Comparison of ENCODE assay signal across 8 mouse cellular contexts in genomic region chr19:41313663-41314062, GRCm38 (mm10). TPM values are rescaled to one million over a fixed set of nuclear protein-coding genes. Genes with fewer than 3 reads are reported as not detected.
DNase-seq lines count a peak whose midpoint lies in the region; TF ChIP-seq lines count a peak whose summit lies in the region.

No protein-coding gene starts in this region.

- peak; percentile 15 for DNase-seq in gastrocnemius, postnatal 10 days
- DNase-seq in gastrocnemius, postnatal 36 days: no peak
- DNase-seq in 3T3-L1 (ENCODE audit: low read depth, low spot score) (peak; percentile 55), MEL (ENCODE audit: low read depth, low spot score) (peak; percentile 73)
- DNase-seq in induced T-regulatory cell, adult 2 months (ENCODE audit: low read depth): peak; percentile 81
- DNase-seq in urinary bladder, postnatal 25 days (ENCODE audit: low spot score): no peak
- DNase-seq in adrenal gland, postnatal 4 days (ENCODE audit: low spot score in 2 of 2): no peak
- no peak for DNase-seq in adrenal gland, adult 2 months

- peak; percentile 58 for TF ChIP-seq RAD21 in MEL (IDR thresholded peaks at IDR 0.05; ENCODE audit: low read depth, low read length)

- H3K9ac ChIP-seq in MEL (ENCODE audit: control insufficient read depth, low read depth, low read length, poor library complexity, severe bottlenecking): no peak overlapping the region

- intact Hi-C loops in gastrocnemius, postnatal 36 days (cut with DNase I): loop anchor here (10.0 kb wide), 1 partner anchor 321 kb away; no protein-coding TSS in a partner anchor

- H3K27me3 ChIP-seq in MEL (ENCODE audit: control insufficient read depth in 1 of 2, insufficient read depth in 2 of 2, low read length in 2 of 2): no peaks in the 10 kb centered on the region

- H3K9me3 ChIP-seq in MEL (replicated peaks; ENCODE audit: insufficient read depth, low read length): no peaks in the 10 kb centered on the region

- no peaks in the 10 kb centered on the region for H3K79me2 ChIP-seq in MEL (ENCODE audit: control insufficient read depth, insufficient read depth, low read length, poor library complexity)

- no peak overlapping the region for H3K4me3 ChIP-seq in MEL (ENCODE audit: control insufficient read depth in 1 of 2, insufficient read depth in 1 of 2, low read depth in 2 of 2, low read length in 2 of 2)

- TF ChIP-seq CTCF in MEL (IDR thresholded peaks at IDR 0.05 in 2 of 3, conservative IDR thresholded peaks at IDR 0.05 in 1 of 3; ENCODE audit: control insufficient read depth in 1 of 3, insufficient read depth in 1 of 3, low read depth in 2 of 3, low read length in 3 of 3, poor library complexity in 1 of 3, severe bottlenecking in 1 of 3): peak; percentile 76 to 86 (median 82)

- peaks cover 0 to 14% of the 10 kb centered on the region in 2 experiments; a peak in 2 of 4 replicates for H3K36me3 ChIP-seq in MEL (ENCODE audit: control insufficient read depth in 1 of 2, insufficient read depth in 2 of 2, low read length in 2 of 2)

- no peak for TF ChIP-seq POLR2A in MEL (IDR thresholded peaks at IDR 0.05; ENCODE audit: control insufficient read depth in 1 of 2, insufficient read depth in 1 of 2, low read depth in 1 of 2, low read length in 2 of 2, poor library complexity in 1 of 2)

- TF ChIP-seq EP300 in MEL (IDR thresholded peaks at IDR 0.05; ENCODE audit: low read depth in 1 of 2, low read length in 2 of 2): no peak

- peaks cover 4 to 12% of the 10 kb centered on the region in 2 experiments; a peak in 3 of 4 replicates for H3K4me1 ChIP-seq in MEL (ENCODE audit: control insufficient read depth in 1 of 2, insufficient read depth in 2 of 2, low read length in 2 of 2)

- H3K27ac ChIP-seq in MEL (ENCODE audit: control insufficient read depth, low read depth, low read length): no peak overlapping the region

TF ChIP-seq in MEL, 35 proteins besides CTCF, POLR2A, EP300 and RAD21:
- TF ChIP-seq MAX (IDR thresholded peaks at IDR 0.05; ENCODE audit: low read length) (no peak), SIN3A (IDR thresholded peaks at IDR 0.05; ENCODE audit: low read length) (no peak), SMC3 (IDR thresholded peaks at IDR 0.05; ENCODE audit: low read depth, low read length) (peak; percentile 76), JUND (IDR thresholded peaks at IDR 0.05; ENCODE audit: low read depth, low read length) (no peak), ZMIZ1 (IDR thresholded peaks at IDR 0.05; ENCODE audit: low read depth, low read length) (no peak), CHD1 (IDR thresholded peaks at IDR 0.05; ENCODE audit: low read depth, low read length) (no peak), ELF1 (IDR thresholded peaks at IDR 0.05; ENCODE audit: low read depth, low read length) (no peak), GABPA (IDR thresholded peaks at IDR 0.05; ENCODE audit: low read depth, low read length) (no peak), KAT2A (conservative IDR thresholded peaks at IDR 0.05; ENCODE audit: low read depth, low read length) (no peak), MYB (IDR thresholded peaks at IDR 0.05; ENCODE audit: low read depth, low read length) (no peak), ZNF384 (IDR thresholded peaks at IDR 0.05; ENCODE audit: low read depth, low read length) (no peak), ZC3H11A (IDR thresholded peaks at IDR 0.05; ENCODE audit: low read depth, low read length) (peak; percentile 55; the same call in 1 of the 2 replicates), MAZ (IDR thresholded peaks at IDR 0.05; ENCODE audit: low read depth, low read length) (0 out of 2 replicates have a peak, but pooled peaks have one; percentile 60), POLR2AphosphoS5 (IDR thresholded peaks at IDR 0.05; ENCODE audit: borderline replicate concordance, low read depth, low read length) (no peak), MAFK (IDR thresholded peaks at IDR 0.05; ENCODE audit: borderline replicate concordance, low read depth, low read length) (no peak), E2F4 (IDR thresholded peaks at IDR 0.05; ENCODE audit: borderline replicate concordance, low read depth, low read length) (no peak), TBP (IDR thresholded peaks at IDR 0.05; ENCODE audit: low read depth, low read length) (no peak), GATA1 (IDR thresholded peaks at IDR 0.05; ENCODE audit: low read depth, low read length) (no peak), MYC (IDR thresholded peaks at IDR 0.05; ENCODE audit: low read depth, low read length) (no peak), USF1 (IDR thresholded peaks at IDR 0.05; ENCODE audit: low read depth, low read length) (no peak), TCF12 (IDR thresholded peaks at IDR 0.05; ENCODE audit: low read depth, low read length) (no peak), NRF1 (IDR thresholded peaks at IDR 0.05; ENCODE audit: insufficient read depth, low read depth, low read length, poor library complexity, severe bottlenecking) (no peak), CHD2 (IDR thresholded peaks at IDR 0.05; ENCODE audit: low read length) (no peak), POLR2AphosphoS2 (IDR thresholded peaks at IDR 0.05; ENCODE audit: low read length) (no peak), MEF2A (IDR thresholded peaks at IDR 0.05; ENCODE audit: extremely low read depth, insufficient replicate concordance, low read depth, low read length, poor library complexity, severe bottlenecking) (no peak), ZKSCAN1 (IDR thresholded peaks at IDR 0.05; ENCODE audit: low read depth, low read length) (no peak), MXI1 (IDR thresholded peaks at IDR 0.05; ENCODE audit: low read depth, low read length) (no peak), USF2 (IDR thresholded peaks at IDR 0.05; ENCODE audit: borderline replicate concordance in 1 of 2, insufficient read depth in 1 of 2, low read depth in 1 of 2, low read length in 2 of 2) (no peak), NELFE (IDR thresholded peaks at IDR 0.05; ENCODE audit: low read depth, low read length) (no peak), RCOR1 (IDR thresholded peaks at IDR 0.05; ENCODE audit: low read depth, low read length) (no peak), TAL1 (IDR thresholded peaks at IDR 0.05; ENCODE audit: low read length) (no peak), ETS1 (IDR thresholded peaks at IDR 0.05; ENCODE audit: low read depth, low read length) (no peak), HCFC1 (IDR thresholded peaks at IDR 0.05; ENCODE audit: low read depth, low read length) (0 out of 2 replicates have a peak, but pooled peaks have one; percentile 14)

RNA-seq across cellular contexts. Expression of gene Tm9sf3, which starts 49.9 kb away (rescaled TPM):
- 10 to 100 TPM; 92.6 to 99.5 TPM for total RNA-seq in gastrocnemius, postnatal 10 days (2021)
- 10 to 100 TPM; 57.8 to 63.3 TPM for total RNA-seq in gastrocnemius, postnatal 36 days (2021)
- total RNA-seq in MEL (2012; rRNA removed): 114 and 118 TPM in 2 replicates
- polyA plus RNA-seq in MEL (2012; ENCODE audit: insufficient read depth in 1 of 2, insufficient read length in 2 of 2, low read depth in 1 of 2, low replicate concordance in 2 of 2, missing spikeins in 1 of 2): 100 to 1,000 TPM in 1 of 2 experiments, 10 to 100 TPM in 1; 34.3 to 103 TPM
- 100 to 1,000 TPM; 163 to 170 TPM for total RNA-seq in adrenal gland, postnatal 4 days (2021)
- 100 to 1,000 TPM; 144 to 171 TPM for total RNA-seq in adrenal gland, adult 2 months (2021)
- polyA plus RNA-seq in adrenal gland, adult 2 months (2012; rRNA removed): 23.2 and 29.6 TPM in 2 replicates

Comparison
In these comparisons a context has a peak if more than half of its experiments do, and no peak if none do; other contexts are left out.
1. DNase-seq: peak in gastrocnemius, postnatal 10 days (single experiment), 3T3-L1 (single experiment), MEL (single experiment) and induced T-regulatory cell, adult 2 months (single experiment); none in gastrocnemius, postnatal 36 days (0 of 2), urinary bladder, postnatal 25 days (single experiment), adrenal gland, postnatal 4 days (0 of 2) and adrenal gland, adult 2 months (single experiment).